In genomic region chr1:132387943-132388342, GRCm38 (mm10) we compare ENCODE assay signal across 8 mouse cellular contexts. TPM values are rescaled to one million over a fixed set of nuclear protein-coding genes. Genes with fewer than 3 reads are reported as not detected.
A peak's percentile ranks its signal among the peaks of the same experiment; 100 is the strongest.
DNase-seq lines count a peak whose midpoint lies in the region; ATAC-seq and TF ChIP-seq lines count a peak whose summit lies in the region.

No protein-coding gene starts in this region.

- H3K4me1 ChIP-seq in lung, embryonic 14.5 days (ENCODE audit: insufficient read depth) = peaks cover 26% of the 10 kb centered on the region
- peaks cover 33% of the 10 kb centered on the region for H3K4me1 ChIP-seq in intestine, embryonic 15.5 days (replicated peaks)
- H3K4me1 ChIP-seq in midbrain, embryonic 16.5 days (ENCODE audit: control insufficient read depth, insufficient read depth, low read length) = peaks cover 70% of the 10 kb centered on the region

- no peak for TF ChIP-seq CTCF in lung, embryonic 14.5 days (IDR thresholded peaks at IDR 0.05; ENCODE audit: low read depth)

- H3K4me2 ChIP-seq in lung, embryonic 14.5 days = peak overlapping the region; percentile 98
- peak overlapping the region; percentile 37 for H3K4me2 ChIP-seq in intestine, embryonic 15.5 days (replicated peaks)
- H3K4me2 ChIP-seq in midbrain, embryonic 16.5 days (ENCODE audit: low read length) = peak overlapping the region; percentile 85

- H3K9ac ChIP-seq in lung, embryonic 14.5 days = peak overlapping the region; percentile 6; the same call in 1 of the 2 replicates
- 0 out of 2 replicates have a peak overlapping the region, but pooled peaks have one; percentile 8 for H3K9ac ChIP-seq in intestine, embryonic 15.5 days
- peak overlapping the region; percentile 28 for H3K9ac ChIP-seq in midbrain, embryonic 16.5 days (ENCODE audit: low read depth, low read length)

- no peak overlapping the region for H3K27ac ChIP-seq in lung, embryonic 14.5 days (ENCODE audit: low read depth)
- H3K27ac ChIP-seq in intestine, embryonic 15.5 days = peak overlapping the region; percentile 42
- peak overlapping the region; percentile 6; the same call in 1 of the 2 replicates for H3K27ac ChIP-seq in midbrain, embryonic 16.5 days (ENCODE audit: low read length)

- peak overlapping the region; percentile 76; the same call in 1 of the 2 replicates for H3K4me3 ChIP-seq in lung, embryonic 14.5 days (ENCODE audit: low read depth, low read length)
- H3K4me3 ChIP-seq in intestine, embryonic 15.5 days (replicated peaks) = 0 out of 2 replicates have a peak overlapping the region, but pooled peaks have one; percentile 1
- peak overlapping the region; percentile 21 for H3K4me3 ChIP-seq in midbrain, embryonic 16.5 days (ENCODE audit: low read depth, low read length)

- H3K27me3 ChIP-seq in lung, embryonic 14.5 days (ENCODE audit: insufficient read depth, low read length) = no peaks in the 10 kb centered on the region
- no peaks in the 10 kb centered on the region for H3K27me3 ChIP-seq in intestine, embryonic 15.5 days (replicated peaks)
- H3K27me3 ChIP-seq in midbrain, embryonic 16.5 days (ENCODE audit: control insufficient read depth, insufficient read depth, low read depth, low read length) = no peaks in the 10 kb centered on the region

- H3K9me3 ChIP-seq in lung, embryonic 14.5 days (ENCODE audit: low read depth, low read length) = no peaks in the 10 kb centered on the region
- no peaks in the 10 kb centered on the region for H3K9me3 ChIP-seq in intestine, embryonic 15.5 days
- no peaks in the 10 kb centered on the region for H3K9me3 ChIP-seq in midbrain, embryonic 16.5 days (replicated peaks; ENCODE audit: control insufficient read depth, low read length, poor library complexity, severe bottlenecking)

- H3K36me3 ChIP-seq in lung, embryonic 14.5 days (ENCODE audit: insufficient read depth) = no peaks in the 10 kb centered on the region
- H3K36me3 ChIP-seq in intestine, embryonic 15.5 days = no peaks in the 10 kb centered on the region
- H3K36me3 ChIP-seq in midbrain, embryonic 16.5 days (ENCODE audit: control insufficient read depth, insufficient read depth, low read length) = no peaks in the 10 kb centered on the region

- WGBS in lung, embryonic 14.5 days = 22% methylated on average over 4 of the region's 4 CpGs
- WGBS in intestine, embryonic 15.5 days = 15% methylated on average over 4 of the region's 4 CpGs
- 17% methylated on average over 4 of the region's 4 CpGs for WGBS in midbrain, embryonic 16.5 days

- peak; percentile 61 for DNase-seq in lung, embryonic 14.5 days
- DNase-seq in lung, postnatal 25 days (ENCODE audit: low spot score) = no peak
- no peak for DNase-seq in right cerebral cortex, adult 2 months (ENCODE audit: low spot score in 2 of 2)
- no peak for DNase-seq in kidney, adult 11 months
- no peak for DNase-seq in left cerebral cortex, adult 9 months (ENCODE audit: low spot score in 2 of 2)

- no peak for ATAC-seq in lung, embryonic 14.5 days (ENCODE audit: insufficient read depth)
- ATAC-seq in erythroblast, adult 5-6 weeks (replicated peaks; ENCODE audit: low FRiP score, poor library complexity, severe bottlenecking) = peak; percentile 51
- no peak for ATAC-seq in intestine, embryonic 15.5 days
- ATAC-seq in midbrain, embryonic 16.5 days = no peak

RNA-seq across cellular contexts. Expression of gene Tmcc2, which starts 3.1 kb away (rescaled TPM):
- 8.2 and 10.3 TPM in 2 replicates for polyA plus RNA-seq in lung, embryonic 14.5 days (2014; fragmentation: Nextera tagmentation; extraction: Ambion mirVana)
- total RNA-seq in erythroblast, adult 5-6 weeks (2015; ENCODE audit: low replicate concordance) = 2,859 and 3,164 TPM in 2 replicates
- 5,593 and 6,096 TPM in 2 replicates for total RNA-seq in erythroblast, adult 5-6 weeks (2017; ENCODE audit: low replicate concordance)
- polyA plus RNA-seq in intestine, embryonic 15.5 days (2015; fragmentation: Nextera tagmentation; extraction: Ambion mirVana) = 11.4 and 15.5 TPM in 2 replicates
- polyA plus RNA-seq in midbrain, embryonic 16.5 days (2015; fragmentation: Nextera tagmentation; extraction: Ambion mirVana) = 33.3 and 38.1 TPM in 2 replicates

RNA-seq across cellular contexts. Expression of gene Dstyk, which starts 29.4 kb away (rescaled TPM):
- 16.0 and 18.4 TPM in 2 replicates for polyA plus RNA-seq in lung, embryonic 14.5 days (2014; fragmentation: Nextera tagmentation; extraction: Ambion mirVana)
- total RNA-seq in erythroblast, adult 5-6 weeks (2015; ENCODE audit: low replicate concordance) = 36.8 and 37.3 TPM in 2 replicates
- total RNA-seq in erythroblast, adult 5-6 weeks (2017; ENCODE audit: low replicate concordance) = 46.4 and 59.1 TPM in 2 replicates
- polyA plus RNA-seq in intestine, embryonic 15.5 days (2015; fragmentation: Nextera tagmentation; extraction: Ambion mirVana) = 8.9 and 9.0 TPM in 2 replicates
- 10.3 and 10.5 TPM in 2 replicates for polyA plus RNA-seq in midbrain, embryonic 16.5 days (2015; fragmentation: Nextera tagmentation; extraction: Ambion mirVana)

Comparison
In these comparisons a context has a peak if more than half of its experiments do, and no peak if none do; other contexts are left out.
1. H3K4me2 ChIP-seq: peak in every context shown above with its lines; median percentile 98 in lung, embryonic 14.5 days; 85 in midbrain, embryonic 16.5 days; 37 in intestine, embryonic 15.5 days.
2. H3K4me3 ChIP-seq: peak in every context shown above with its lines; median percentile 76 in lung, embryonic 14.5 days; 21 in midbrain, embryonic 16.5 days; 1 in intestine, embryonic 15.5 days.